In genomic region chr4:136981347-136981746, GRCm38 (mm10) we compare ENCODE assay signal across 8 mouse cellular contexts. TPM values are rescaled to one million over a fixed set of nuclear protein-coding genes. Genes with fewer than 3 reads are reported as not detected.
DNase-seq lines count a peak whose midpoint lies in the region; ATAC-seq and TF ChIP-seq lines count a peak whose summit lies in the region.
"Had no signal": no experiment of that assay in that cellular context is flagged by ENCODE, and none has a peak within 500 bp of the region (broad histone marks: within the 10 kb centered on the region; RNA-seq: fewer than 3 reads in every experiment).

No protein-coding gene starts in this region.

- TF ChIP-seq CTCF in brain, embryonic 14.5 days (IDR thresholded peaks at IDR 0.05; ENCODE audit: borderline replicate concordance, extremely low read depth, insufficient read depth, insufficient read length), result peak; percentile 85
- peak; percentile 20; the same call in 1 of the 2 replicates for TF ChIP-seq CTCF in liver, adult 2 months (IDR thresholded peaks at IDR 0.05; ENCODE audit: low read depth, low read length)

- H3K79me2 ChIP-seq in liver, adult 2 months (ENCODE audit: control insufficient read depth, insufficient read depth, low read length), result no peaks in the 10 kb centered on the region

- H3K36me3 ChIP-seq in forebrain, embryonic 13.5 days (ENCODE audit: poor library complexity, severe bottlenecking), result peaks cover 11% of the 10 kb centered on the region
- H3K36me3 ChIP-seq in liver, adult 2 months (ENCODE audit: control insufficient read depth, insufficient read depth, low read length), result no peaks in the 10 kb centered on the region
- peaks cover 10% of the 10 kb centered on the region for H3K36me3 ChIP-seq in neural tube, embryonic 12.5 days

- H3K4me1 ChIP-seq in forebrain, embryonic 13.5 days, result peaks cover 24% of the 10 kb centered on the region
- no peaks in the 10 kb centered on the region for H3K4me1 ChIP-seq in liver, adult 2 months (ENCODE audit: control insufficient read depth, insufficient read depth, low read length)
- H3K4me1 ChIP-seq in neural tube, embryonic 12.5 days, result peaks cover 16% of the 10 kb centered on the region

- no peak overlapping the region for H3K9ac ChIP-seq in forebrain, embryonic 13.5 days
- no peak overlapping the region for H3K9ac ChIP-seq in liver, adult 2 months (ENCODE audit: low read depth, low read length)
- H3K9ac ChIP-seq in neural tube, embryonic 12.5 days, result 0 out of 2 replicates have a peak overlapping the region, but pooled peaks have one; percentile 14

- H3K4me2 ChIP-seq in forebrain, embryonic 13.5 days, result no peak overlapping the region
- no peak overlapping the region for H3K4me2 ChIP-seq in neural tube, embryonic 12.5 days (replicated peaks)

- peak; percentile 46 for DNase-seq in WW6 (ENCODE audit: low read depth, low spot score)
- DNase-seq in brain, embryonic 14.5 days (ENCODE audit: low read depth), result peak; percentile 89
- DNase-seq in kidney, adult 8-10 months, result peak; percentile 82 to 89
- DNase-seq in liver, adult 2 months (ENCODE audit: extremely low read depth, low read depth, low spot score), result peak; percentile 53
- peak; percentile 55 for DNase-seq in yolk sac, embryonic 10.5 days (ENCODE audit: low spot score)

- no peak overlapping the region for H3K4me3 ChIP-seq in forebrain, embryonic 13.5 days
- H3K4me3 ChIP-seq in liver, adult 2 months (ENCODE audit: insufficient read depth, low read depth, low read length), result no peak overlapping the region
- no peak overlapping the region for H3K4me3 ChIP-seq in neural tube, embryonic 12.5 days
- H3K4me3 ChIP-seq: erythroblast, embryonic 14.5 days had no signal

- no peak overlapping the region for H3K27ac ChIP-seq in forebrain, embryonic 13.5 days
- H3K27ac ChIP-seq in liver, adult 2 months (replicated peaks; ENCODE audit: insufficient read depth, low read depth, low read length), result no peak overlapping the region
- no peak overlapping the region for H3K27ac ChIP-seq in neural tube, embryonic 12.5 days

- ATAC-seq in forebrain, embryonic 13.5 days, result peak; percentile 58
- peak; percentile 41; the same call in 1 of the 2 replicates for ATAC-seq in neural tube, embryonic 12.5 days (ENCODE audit: low FRiP score, low read depth)

- H3K9me3 ChIP-seq in forebrain, embryonic 13.5 days (replicated peaks), result no peaks in the 10 kb centered on the region
- H3K9me3 ChIP-seq in neural tube, embryonic 12.5 days, result no peaks in the 10 kb centered on the region

- whole genome bisulfite sequencing in forebrain, embryonic 13.5 days, result 5% methylated on average over 12 of the region's 12 CpGs
- 25% methylated on average over 12 of the region's 12 CpGs for WGBS in liver, adult 2 months
- 7% methylated on average over 12 of the region's 12 CpGs for WGBS in neural tube, embryonic 12.5 days

- H3K27me3 ChIP-seq in forebrain, embryonic 13.5 days, result 0 out of 2 replicates have a peak, but pooled peaks cover 6% of the 10 kb centered on the region
- no peaks in the 10 kb centered on the region for H3K27me3 ChIP-seq in liver, adult 2 months (ENCODE audit: control insufficient read depth, insufficient read depth, low read length)
- no peaks in the 10 kb centered on the region for H3K27me3 ChIP-seq in neural tube, embryonic 12.5 days (replicated peaks)

- no peak for TF ChIP-seq POLR2A in brain, embryonic 14.5 days (IDR thresholded peaks at IDR 0.05; ENCODE audit: borderline replicate concordance, extremely low read depth, insufficient read depth, insufficient read length, poor library complexity, severe bottlenecking)
- TF ChIP-seq POLR2A in liver, adult 2 months (IDR thresholded peaks at IDR 0.05; ENCODE audit: extremely low read depth, insufficient read depth, low read length), result no peak

RNA-seq across cellular contexts. Expression of gene Epha8, which starts 24.7 kb away (rescaled TPM):
- polyA plus RNA-seq in brain, embryonic 14.5 days (2012; rRNA removed), result 28.5 and 33.9 TPM in 2 replicates
- 1.1 and 1.3 TPM in 2 replicates for polyA plus RNA-seq in forebrain, embryonic 13.5 days (2015; fragmentation: Nextera tagmentation; extraction: Ambion mirVana)
- not detected in 2 replicates for total RNA-seq in liver, adult 2 months (2014; rRNA removed)
- not detected in 2 replicates for polyA plus RNA-seq in liver, adult 2 months (2012; rRNA removed)
- polyA plus RNA-seq in neural tube, embryonic 12.5 days (2016; fragmentation: Nextera tagmentation; extraction: Ambion mirVana), result 6.6 and 7.2 TPM in 2 replicates
